Mouse (Mus musculus) gastrocnemius, postnatal 10 days (tissue): ENCODE measurements at regions not wholly inside any gene's neighbourhood (a gene's known extent, or its start where the extent isn't known, plus 50 kb on each side); places are given as distances from the start of the nearest gene placed in this dataset.
"Not testable (repeated sequence)": the region's sequence is repeated elsewhere in the genome, so short reads cannot be mapped to it uniquely, and the experiment has no call there.

Experiments
- DNase-seq: peaks from one replicate; pipeline ENCODE4 v3.0.0; 2021; ENCODE audit warnings: mixed read lengths

DNA sequence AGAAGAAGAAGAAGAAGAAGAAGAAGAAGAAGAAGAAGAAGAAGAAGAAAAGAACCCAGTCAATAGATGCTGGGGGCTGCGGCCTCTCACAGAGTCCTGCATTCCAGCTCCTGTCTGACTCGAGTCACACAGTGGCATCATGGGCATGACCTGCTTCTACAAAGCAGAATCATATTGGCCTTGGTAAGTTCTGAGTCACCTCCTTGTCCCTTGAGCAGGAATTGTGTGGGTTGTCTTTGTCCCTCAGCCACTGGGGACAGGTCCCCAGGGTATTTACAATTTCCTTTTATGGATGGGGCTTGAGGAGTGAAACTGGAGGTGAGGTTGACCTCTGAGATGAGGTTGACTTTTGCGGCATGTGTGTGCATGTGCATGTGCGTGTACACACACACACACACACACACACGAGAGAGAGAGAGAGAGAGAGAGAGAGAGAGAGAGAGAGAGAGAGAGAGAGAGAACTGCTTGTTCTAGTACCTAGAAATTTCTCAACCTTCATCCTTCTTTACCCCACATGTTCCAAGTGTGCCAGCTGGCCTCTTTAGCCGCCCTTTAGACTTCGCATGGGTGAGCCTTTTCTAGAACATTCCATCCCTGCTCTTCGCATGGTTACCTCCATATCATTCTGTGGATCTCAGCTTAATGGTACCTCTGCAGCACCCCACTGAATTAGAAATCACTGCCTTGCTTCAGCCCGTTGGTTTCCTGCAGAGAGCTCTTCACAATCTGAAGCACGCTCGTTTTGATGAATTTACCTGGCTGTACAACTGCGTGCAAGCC, 283.2 kb downstream of the 4933412E24Rik start:
- no peak for DNase-seq

DNA sequence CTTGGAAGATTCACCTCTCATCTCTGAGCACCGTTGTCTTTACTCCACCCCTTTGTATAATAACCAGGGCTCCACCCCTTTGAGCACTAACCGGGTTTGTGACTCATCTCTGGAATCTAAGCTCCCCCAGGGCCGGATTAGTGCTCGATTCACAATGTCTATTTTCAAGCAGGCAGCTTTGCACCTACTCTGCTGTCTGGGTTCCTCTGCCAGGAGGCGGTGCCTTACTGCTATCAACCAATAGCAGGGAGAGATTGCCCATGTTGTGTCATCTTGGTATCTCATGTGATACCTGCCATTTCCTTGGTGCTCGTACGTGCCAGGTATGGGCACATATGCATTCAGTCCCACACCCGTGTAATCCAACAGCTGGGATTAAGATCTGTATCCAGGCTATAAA, 285.3 kb downstream of the 4933412E24Rik start:
- DNase-seq: no peak

- DNase-seq: no peak
These were observed 287.4 kb downstream of the 4933412E24Rik start for GRCm38 (mm10) chr15:59728817-59729560.

DNA sequence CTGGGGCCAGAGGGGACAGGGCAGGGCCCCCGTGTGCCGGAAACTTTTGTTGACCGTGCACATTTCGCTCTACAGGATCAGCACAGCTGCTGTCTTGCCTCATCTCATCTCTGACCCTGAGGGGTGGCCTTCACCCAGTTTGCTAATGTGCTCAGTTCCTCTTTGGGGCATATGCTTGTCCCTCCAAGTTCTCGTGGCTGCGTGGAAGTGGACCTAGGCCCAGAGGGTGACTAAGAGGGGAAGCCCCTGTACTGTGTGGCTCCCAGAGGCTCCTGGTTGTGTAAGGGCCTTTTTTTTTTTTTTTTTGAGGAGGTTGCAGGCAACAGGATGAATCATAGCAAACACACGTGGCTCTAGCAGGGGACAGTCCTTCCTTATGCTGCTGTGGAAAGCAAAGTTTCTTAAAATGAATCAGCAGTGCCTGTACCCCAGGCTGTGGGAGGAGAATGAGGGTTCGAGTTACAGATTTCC, 288.2 kb downstream of the 4933412E24Rik start:
- peak; percentile 31 for DNase-seq

GRCm38 (mm10) chr15:59725881-59726280, 290.5 kb downstream of the 4933412E24Rik start:
- DNase-seq: no peak

DNA sequence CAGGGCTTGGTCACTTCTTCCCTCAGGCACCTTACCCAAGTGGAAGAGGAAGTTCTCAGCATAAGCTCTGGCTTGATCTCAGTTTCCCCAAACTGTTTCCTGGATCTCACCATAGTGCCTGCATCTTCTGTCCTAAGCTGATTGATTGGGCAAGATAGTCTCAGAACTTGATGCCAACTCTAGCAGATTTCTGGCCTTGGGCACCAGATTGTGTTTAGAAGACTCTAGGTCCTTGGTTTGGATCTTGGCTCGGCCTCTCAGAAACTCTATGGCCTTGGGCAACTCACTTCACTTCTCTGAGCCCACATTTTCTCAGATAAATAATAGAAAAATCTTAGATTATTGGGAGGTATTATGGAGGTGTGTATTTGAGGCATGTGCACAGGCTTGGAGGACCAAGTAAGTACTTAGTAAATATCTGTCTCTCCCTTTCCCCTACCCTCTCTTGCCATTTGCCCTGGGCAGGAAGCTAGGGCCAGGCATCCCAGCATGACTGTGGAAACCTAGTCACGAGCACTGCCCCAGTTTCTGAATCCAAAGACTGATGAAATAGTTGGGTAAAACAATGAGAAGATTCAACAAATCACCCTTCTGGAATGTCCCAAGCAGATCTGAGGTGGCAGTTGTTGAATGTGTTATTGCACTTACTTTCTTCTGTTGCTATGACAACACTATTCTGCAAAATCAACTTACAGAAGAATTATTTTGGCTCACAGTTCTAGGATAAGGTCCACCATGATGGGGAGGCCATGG, 293.6 kb downstream of the 4933412E24Rik start:
- DNase-seq: no peak

GRCm38 (mm10) chr15:59721420-59721819, 295.0 kb downstream of the 4933412E24Rik start:
- DNase-seq: no peak

GRCm38 (mm10) chr15:59721018-59721417, 295.4 kb downstream of the 4933412E24Rik start:
- no peak for DNase-seq

- DNase-seq: no peak
These were observed 296.3 kb downstream of the 4933412E24Rik start for GRCm38 (mm10) chr15:59720149-59720548.

DNA sequence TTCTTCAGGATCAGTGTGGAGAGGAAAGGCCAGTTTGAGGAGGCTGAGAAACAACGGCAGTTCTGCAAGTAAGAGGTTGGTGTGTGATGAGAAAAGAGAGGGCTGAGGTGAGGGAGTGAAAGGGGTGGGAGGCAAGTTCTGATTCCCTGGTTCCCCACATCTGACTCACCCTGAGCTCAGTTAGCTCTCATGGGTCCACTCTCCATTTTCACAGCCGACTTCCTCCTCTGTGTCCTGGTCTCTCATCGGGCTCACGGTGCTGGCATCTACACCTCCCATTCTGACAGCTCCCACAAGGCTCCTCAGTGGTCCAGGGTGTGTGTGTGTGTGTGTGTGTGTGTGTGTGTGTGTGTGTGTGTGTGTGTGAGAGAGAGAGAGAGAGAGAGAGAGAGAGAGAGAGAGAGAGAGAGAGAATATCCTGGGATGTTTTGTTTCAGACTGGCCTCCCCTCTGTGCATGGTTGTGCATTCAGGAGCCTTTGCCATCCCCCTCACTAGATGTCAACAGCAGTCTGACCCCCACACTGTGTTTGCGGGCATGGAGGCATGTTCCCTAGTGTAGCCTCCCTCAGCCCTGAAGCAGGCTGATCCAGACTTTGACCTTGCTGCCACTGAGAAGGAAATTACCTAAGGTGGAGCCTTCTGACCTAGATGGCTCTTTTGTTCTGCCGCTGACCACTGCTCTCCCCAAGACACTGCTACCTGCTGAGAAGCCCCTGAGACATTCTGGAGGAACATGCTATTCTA, 296.9 kb downstream of the 4933412E24Rik start:
- not testable (repeated sequence) for DNase-seq

DNA sequence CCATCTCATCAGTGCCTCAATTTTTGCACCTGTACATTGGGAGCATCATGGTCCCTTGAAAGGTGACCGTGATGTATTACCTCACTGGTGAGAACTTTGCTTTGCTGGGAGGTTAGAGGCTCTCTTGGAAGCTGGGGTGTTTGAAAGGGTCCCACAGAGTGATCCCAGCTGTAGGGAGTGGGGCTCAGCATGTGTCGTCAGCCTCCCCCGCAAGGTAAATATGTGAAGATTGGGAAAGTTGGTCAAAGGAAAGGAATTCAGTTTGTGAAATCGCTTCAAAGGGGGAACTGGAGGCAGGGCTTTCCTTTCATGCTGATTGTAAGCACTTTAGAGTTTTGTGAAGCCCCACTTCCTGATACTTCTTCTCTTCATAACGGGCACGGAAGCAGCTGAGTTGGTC, 299.5 kb downstream of the 4933412E24Rik start:
- no peak for DNase-seq

- no peak for DNase-seq
These were observed 300.5 kb downstream of the 4933412E24Rik start for GRCm38 (mm10) chr15:59715951-59716350.

DNA sequence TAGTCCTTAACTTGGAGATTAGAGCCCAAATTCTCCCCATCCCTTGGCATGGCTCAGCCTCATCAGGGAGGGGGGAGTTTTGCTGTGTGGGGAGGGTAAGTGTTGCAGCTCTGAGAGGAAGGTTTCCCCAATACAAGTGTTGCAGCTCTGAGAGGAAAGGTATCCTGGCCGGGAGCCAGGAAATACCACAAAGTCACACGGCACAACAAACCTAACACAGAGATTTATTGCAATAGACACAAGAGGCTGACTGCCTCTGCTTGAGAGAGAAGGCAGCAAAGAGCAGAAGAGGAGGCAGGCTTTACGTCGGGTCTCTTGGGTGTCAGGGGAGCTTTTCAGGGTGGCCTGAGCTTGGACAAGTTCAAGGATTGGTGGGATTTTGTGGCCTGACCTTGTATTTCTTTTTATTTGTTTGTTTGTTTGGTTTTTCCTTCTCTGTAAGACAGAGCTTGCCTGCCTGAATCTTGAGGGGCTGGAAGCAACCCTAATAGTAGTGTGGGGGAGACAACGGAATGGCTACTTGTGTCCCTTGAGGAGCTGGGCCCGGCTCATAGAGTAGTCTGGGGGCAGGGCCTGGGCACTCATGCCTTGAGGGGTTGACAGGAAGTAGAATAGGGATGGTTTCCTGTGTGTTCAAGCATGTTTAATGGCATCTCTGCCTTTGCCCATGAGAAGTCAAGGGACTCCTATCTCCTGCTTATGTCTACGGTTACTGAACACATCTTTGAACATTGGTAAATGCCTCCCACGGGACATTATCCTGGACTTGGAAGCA, 302.3 kb downstream of the 4933412E24Rik start:
- DNase-seq: no peak

- no peak for DNase-seq
These were observed 304.2 kb downstream of the 4933412E24Rik start for GRCm38 (mm10) chr15:59712077-59712752.

GRCm38 (mm10) chr15:59709925-59710324, 306.5 kb downstream of the 4933412E24Rik start:
- no peak for DNase-seq

GRCm38 (mm10) chr15:59708402-59708801, 308.0 kb downstream of the 4933412E24Rik start:
- DNase-seq: no peak

DNA sequence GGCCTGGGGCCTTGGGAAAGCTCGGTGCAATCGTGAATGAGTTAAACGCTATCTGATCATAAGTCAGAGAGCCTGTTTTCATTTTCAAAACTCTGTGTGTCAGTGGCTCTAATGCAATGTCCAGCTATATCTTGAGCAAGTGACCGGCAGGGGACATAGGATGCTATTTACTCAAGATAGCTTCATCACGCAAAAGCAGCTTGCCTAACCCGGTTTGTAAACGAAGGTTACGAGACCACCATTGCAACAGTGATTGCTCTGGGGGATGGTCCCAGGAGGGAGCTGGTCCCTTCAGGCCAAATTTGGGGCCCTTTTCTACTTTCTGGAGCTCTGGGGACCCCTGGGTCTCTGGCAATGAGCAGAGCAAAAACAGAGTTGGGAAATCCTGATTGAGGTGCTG, 309.3 kb downstream of the 4933412E24Rik start:
- no peak for DNase-seq
